Mouse (Mus musculus): Measurements from ENCODE around the gene Neu2. TPM values are rescaled to one million over a fixed set of nuclear protein-coding genes. Genes with fewer than 3 reads are reported as not detected.

Gene Neu2
- polyA plus RNA-seq, 1 experiment from 2014 or later: not detected

GRCm38 (mm10) chr1:87541614-87542013 lies 31.9 kb downstream of the Neu2 start:
- Histone ChIP-seq H3K9me3 (no peaks in the 10 kb centered on the region), H3K9ac (no peak overlapping the region), H3K4me2 (no peak overlapping the region), H3K36me3 (no peaks in the 10 kb centered on the region), H3K27me3 (no peaks in the 10 kb centered on the region), H3K4me1 (no peaks in the 10 kb centered on the region), H3K4me3 (no peak overlapping the region), H3K27ac (no peak overlapping the region)
- ATAC-seq (ENCODE audit: insufficient number of reproducible peaks, insufficient read depth, low FRiP score, low TSS enrichment, low read depth): no peak
- 36% methylated on average over 7 of the region's 7 CpGs for WGBS

- Histone ChIP-seq H3K27me3 (no peaks in the 10 kb centered on the region), H3K27ac (no peak overlapping the region), H3K36me3 (no peaks in the 10 kb centered on the region), H3K9ac (no peak overlapping the region), H3K4me2 (no peak overlapping the region), H3K4me1 (no peaks in the 10 kb centered on the region), H3K4me3 (no peak overlapping the region), H3K9me3 (no peaks in the 10 kb centered on the region)
- ATAC-seq (ENCODE audit: insufficient number of reproducible peaks, insufficient read depth, low FRiP score, low TSS enrichment, low read depth): no peak
- 87% methylated on average over 3 of the region's 3 CpGs for WGBS
Observed at GRCm38 (mm10) chr1:87551008-87551407, 41.3 kb downstream of the Neu2 start.

- Histone ChIP-seq H3K4me3 (no peak overlapping the region), H3K4me2 (no peak overlapping the region), H3K36me3 (no peaks in the 10 kb centered on the region), H3K4me1 (no peaks in the 10 kb centered on the region), H3K27ac (no peak overlapping the region), H3K27me3 (no peaks in the 10 kb centered on the region), H3K9me3 (no peaks in the 10 kb centered on the region), H3K9ac (no peak overlapping the region)
- ATAC-seq (ENCODE audit: insufficient number of reproducible peaks, insufficient read depth, low FRiP score, low TSS enrichment, low read depth): no peak
- WGBS: 68% methylated on average over 1 of the region's 1 CpGs
Observed at GRCm38 (mm10) chr1:87553586-87553985, 43.9 kb downstream of the Neu2 start.

- no peaks in the 10 kb centered on the region for H3K27me3 ChIP-seq
- no peak for ATAC-seq (ENCODE audit: insufficient number of reproducible peaks, insufficient read depth, low FRiP score, low TSS enrichment, low read depth)
- H3K4me1 ChIP-seq: no peaks in the 10 kb centered on the region
- H3K9ac ChIP-seq: no peak overlapping the region
- H3K36me3 ChIP-seq: no peaks in the 10 kb centered on the region
- H3K9me3 ChIP-seq: no peaks in the 10 kb centered on the region
- no peak overlapping the region for H3K27ac ChIP-seq
- WGBS: 54% methylated on average over 3 of the region's 3 CpGs
- no peak overlapping the region for H3K4me3 ChIP-seq
- H3K4me2 ChIP-seq: no peak overlapping the region
Observed at GRCm38 (mm10) chr1:87562967-87563366, 53.3 kb downstream of the Neu2 start.

GRCm38 (mm10) chr1:87565760-87566159 lies 56.1 kb downstream of the Neu2 start:
- no peaks in the 10 kb centered on the region for H3K36me3 ChIP-seq
- H3K4me2 ChIP-seq: no peak overlapping the region
- ATAC-seq (ENCODE audit: insufficient number of reproducible peaks, insufficient read depth, low FRiP score, low TSS enrichment, low read depth): no peak
- WGBS: 76% methylated on average over 8 of the region's 8 CpGs
- no peaks in the 10 kb centered on the region for H3K4me1 ChIP-seq
- H3K4me3 ChIP-seq: no peak overlapping the region
- no peak overlapping the region for H3K9ac ChIP-seq
- no peak overlapping the region for H3K27ac ChIP-seq
- H3K9me3 ChIP-seq: no peaks in the 10 kb centered on the region
- H3K27me3 ChIP-seq: no peaks in the 10 kb centered on the region

- H3K4me3 ChIP-seq: no peak overlapping the region
- no peak for ATAC-seq (ENCODE audit: insufficient number of reproducible peaks, insufficient read depth, low FRiP score, low TSS enrichment, low read depth)
- no peak overlapping the region for H3K9ac ChIP-seq
- no peak overlapping the region for H3K4me2 ChIP-seq
- 43% methylated on average over 6 of the region's 6 CpGs for WGBS
- no peaks in the 10 kb centered on the region for H3K9me3 ChIP-seq
- H3K27me3 ChIP-seq: no peaks in the 10 kb centered on the region
- no peaks in the 10 kb centered on the region for H3K4me1 ChIP-seq
- no peaks in the 10 kb centered on the region for H3K36me3 ChIP-seq
- H3K27ac ChIP-seq: no peak overlapping the region
Observed at GRCm38 (mm10) chr1:87568398-87568797, 58.7 kb downstream of the Neu2 start.

GRCm38 (mm10) chr1:87573261-87573660 lies 63.6 kb downstream of the Neu2 start:
- Histone ChIP-seq H3K4me2 (no peak overlapping the region), H3K9me3 (no peaks in the 10 kb centered on the region), H3K4me3 (no peak overlapping the region), H3K4me1 (no peaks in the 10 kb centered on the region), H3K27ac (no peak overlapping the region), H3K36me3 (no peaks in the 10 kb centered on the region), H3K27me3 (no peaks in the 10 kb centered on the region), H3K9ac (no peak overlapping the region)
- WGBS: 79% methylated on average over 5 of the region's 5 CpGs
- no peak for ATAC-seq (ENCODE audit: insufficient number of reproducible peaks, insufficient read depth, low FRiP score, low TSS enrichment, low read depth)

- H3K9me3 ChIP-seq: no peaks in the 10 kb centered on the region
- 70% methylated on average over 6 of the region's 6 CpGs for WGBS
- no peak within 1 kb of the TSS for H3K4me2 ChIP-seq
- no peak within 1 kb of the TSS for H3K4me3 ChIP-seq
- no peaks in the 10 kb centered on the region for H3K27me3 ChIP-seq
- no peaks in the 10 kb centered on the region for H3K4me1 ChIP-seq
- H3K27ac ChIP-seq: no peak within 1 kb of the TSS
- H3K36me3 ChIP-seq: no peaks in the 10 kb centered on the region
- no peak for ATAC-seq (ENCODE audit: insufficient number of reproducible peaks, insufficient read depth, low FRiP score, low TSS enrichment, low read depth)
- H3K9ac ChIP-seq: no peak within 1 kb of the TSS
Observed at GRCm38 (mm10) chr1:87573800-87574215, 64.1 kb downstream of the Neu2 start, which contains the start of gene Ngef. Ngef (minus strand) TSS chr1:87573870.

- H3K27ac ChIP-seq: no peak overlapping the region
- H3K4me3 ChIP-seq: no peak overlapping the region
- H3K4me2 ChIP-seq: no peak overlapping the region
- H3K27me3 ChIP-seq: no peaks in the 10 kb centered on the region
- no peak for ATAC-seq (ENCODE audit: insufficient number of reproducible peaks, insufficient read depth, low FRiP score, low TSS enrichment, low read depth)
- no peaks in the 10 kb centered on the region for H3K4me1 ChIP-seq
- no peaks in the 10 kb centered on the region for H3K9me3 ChIP-seq
- H3K36me3 ChIP-seq: no peaks in the 10 kb centered on the region
- WGBS: 65% methylated on average over 6 of the region's 6 CpGs
- no peak overlapping the region for H3K9ac ChIP-seq
Observed at GRCm38 (mm10) chr1:87574353-87574752, 64.7 kb downstream of the Neu2 start.

GRCm38 (mm10) chr1:87574785-87575184 lies 65.1 kb downstream of the Neu2 start:
- Histone ChIP-seq H3K4me3 (no peak overlapping the region), H3K9me3 (no peaks in the 10 kb centered on the region), H3K27me3 (no peaks in the 10 kb centered on the region), H3K36me3 (no peaks in the 10 kb centered on the region), H3K27ac (no peak overlapping the region), H3K9ac (no peak overlapping the region), H3K4me1 (no peaks in the 10 kb centered on the region), H3K4me2 (no peak overlapping the region)
- 0 out of 2 replicates have a peak, but pooled peaks have one; percentile 43 for ATAC-seq (ENCODE audit: insufficient number of reproducible peaks, insufficient read depth, low FRiP score, low TSS enrichment, low read depth)
- 72% methylated on average over 7 of the region's 7 CpGs for WGBS

GRCm38 (mm10) chr1:87578965-87579364 lies 69.3 kb downstream of the Neu2 start:
- Histone ChIP-seq H3K4me2 (no peak overlapping the region), H3K9me3 (no peaks in the 10 kb centered on the region), H3K4me1 (no peaks in the 10 kb centered on the region), H3K4me3 (no peak overlapping the region), H3K9ac (no peak overlapping the region), H3K27me3 (peaks cover 6% of the 10 kb centered on the region; the same call in 1 of the 2 replicates), H3K27ac (no peak overlapping the region), H3K36me3 (no peaks in the 10 kb centered on the region)
- 84% methylated on average over 6 of the region's 6 CpGs for WGBS
- ATAC-seq (ENCODE audit: insufficient number of reproducible peaks, insufficient read depth, low FRiP score, low TSS enrichment, low read depth): no peak

- Histone ChIP-seq H3K4me2 (no peak overlapping the region), H3K4me1 (no peaks in the 10 kb centered on the region), H3K9ac (no peak overlapping the region), H3K36me3 (no peaks in the 10 kb centered on the region), H3K27ac (no peak overlapping the region), H3K4me3 (no peak overlapping the region), H3K27me3 (peaks cover 6% of the 10 kb centered on the region; the same call in 1 of the 2 replicates), H3K9me3 (no peaks in the 10 kb centered on the region)
- WGBS: 11% methylated on average over 3 of the region's 3 CpGs
- ATAC-seq (ENCODE audit: insufficient number of reproducible peaks, insufficient read depth, low FRiP score, low TSS enrichment, low read depth): no peak
Observed at GRCm38 (mm10) chr1:87580824-87581223, 71.1 kb downstream of the Neu2 start.

- no peak for ATAC-seq (ENCODE audit: insufficient number of reproducible peaks, insufficient read depth, low FRiP score, low TSS enrichment, low read depth)
- no peak overlapping the region for H3K4me3 ChIP-seq
- no peak overlapping the region for H3K4me2 ChIP-seq
- H3K9me3 ChIP-seq: no peaks in the 10 kb centered on the region
- H3K27me3 ChIP-seq: no peaks in the 10 kb centered on the region
- H3K36me3 ChIP-seq: no peaks in the 10 kb centered on the region
- H3K4me1 ChIP-seq: no peaks in the 10 kb centered on the region
- H3K9ac ChIP-seq: no peak overlapping the region
- 89% methylated on average over 7 of the region's 7 CpGs for WGBS
- H3K27ac ChIP-seq: no peak overlapping the region
Observed at GRCm38 (mm10) chr1:87589162-87589561, 79.5 kb downstream of the Neu2 start.
